Mouse (Mus musculus) neural tube, embryonic 15.5 days (tissue): ENCODE results near the gene Gzmd. TPM values are rescaled to one million over a fixed set of nuclear protein-coding genes. Genes with fewer than 3 reads are reported as not detected.
"Not testable (repeated sequence)": the region's sequence is repeated elsewhere in the genome, so short reads cannot be mapped to it uniquely, and the experiment has no call there.

Experiments
- ATAC-seq: fragments of 200-750 bp; cut with Nextera tagmentation; 2 replicates; pipeline ENCODE4 v1.8.0; 2017; ENCODE audit warnings: mild to moderate bottlenecking, moderate TSS enrichment, moderate library complexity; ENCODE audit not compliant: low FRiP score
- H3K27ac ChIP-seq: fragments of 300-500 bp; sonication (generic); replicated peaks from 2 replicates; pipeline ENCODE4 v1.5.1; 2015; ENCODE audit warnings: mild to moderate bottlenecking, inconsistent platforms
- H3K27me3 ChIP-seq: fragments of 300-500 bp; sonication (generic); replicated peaks from 2 replicates; pipeline ENCODE4 v1.6.1; 2015; ENCODE audit warnings: inconsistent platforms
- H3K36me3 ChIP-seq: fragments of 300-500 bp; sonication (generic); 2 replicates; pipeline ENCODE4 v1.6.1; 2015; ENCODE audit warnings: inconsistent platforms
- H3K4me1 ChIP-seq: fragments of 300-500 bp; sonication (generic); 2 replicates; pipeline ENCODE4 v1.6.1; 2015; ENCODE audit warnings: inconsistent platforms
- H3K4me2 ChIP-seq: fragments of 300-500 bp; sonication (generic); 2 replicates; pipeline ENCODE4 v1.6.1; 2015; ENCODE audit warnings: inconsistent platforms, mild to moderate bottlenecking, moderate library complexity
- H3K4me3 ChIP-seq: fragments of 300-500 bp; sonication (generic); replicated peaks from 2 replicates; pipeline ENCODE4 v1.5.1; 2015; ENCODE audit warnings: mild to moderate bottlenecking, inconsistent platforms
- H3K9ac ChIP-seq: fragments of 300-500 bp; sonication (generic); replicated peaks from 2 replicates; pipeline ENCODE4 v1.6.1; 2015; ENCODE audit warnings: mild to moderate bottlenecking, inconsistent platforms
- H3K9me3 ChIP-seq: fragments of 300-500 bp; sonication (generic); replicated peaks from 2 replicates; pipeline ENCODE4 v1.6.1; 2016; ENCODE audit warnings: inconsistent platforms
- WGBS: fragments of 180-500 bp; shearing (Covaris S2); methylation state at CpG from one replicate; pipeline ENCODE4 v1.1.7; 2015; ENCODE audit warnings: mixed read lengths; 5-methylcytosine and 5-hydroxymethylcytosine counted together
- polyA plus RNA-seq: library from polyadenylated mRNA; unstranded; fragments of >200 nt; fragmentation: Nextera tagmentation; extraction: Ambion mirVana; gene quantifications from 2 replicates; pipeline ENCODE4 v1.2.1, GENCODE M21; 2015

Gzmd gene
- polyA plus RNA-seq, 1 experiment from 2014 or later, result not detected

DNA sequence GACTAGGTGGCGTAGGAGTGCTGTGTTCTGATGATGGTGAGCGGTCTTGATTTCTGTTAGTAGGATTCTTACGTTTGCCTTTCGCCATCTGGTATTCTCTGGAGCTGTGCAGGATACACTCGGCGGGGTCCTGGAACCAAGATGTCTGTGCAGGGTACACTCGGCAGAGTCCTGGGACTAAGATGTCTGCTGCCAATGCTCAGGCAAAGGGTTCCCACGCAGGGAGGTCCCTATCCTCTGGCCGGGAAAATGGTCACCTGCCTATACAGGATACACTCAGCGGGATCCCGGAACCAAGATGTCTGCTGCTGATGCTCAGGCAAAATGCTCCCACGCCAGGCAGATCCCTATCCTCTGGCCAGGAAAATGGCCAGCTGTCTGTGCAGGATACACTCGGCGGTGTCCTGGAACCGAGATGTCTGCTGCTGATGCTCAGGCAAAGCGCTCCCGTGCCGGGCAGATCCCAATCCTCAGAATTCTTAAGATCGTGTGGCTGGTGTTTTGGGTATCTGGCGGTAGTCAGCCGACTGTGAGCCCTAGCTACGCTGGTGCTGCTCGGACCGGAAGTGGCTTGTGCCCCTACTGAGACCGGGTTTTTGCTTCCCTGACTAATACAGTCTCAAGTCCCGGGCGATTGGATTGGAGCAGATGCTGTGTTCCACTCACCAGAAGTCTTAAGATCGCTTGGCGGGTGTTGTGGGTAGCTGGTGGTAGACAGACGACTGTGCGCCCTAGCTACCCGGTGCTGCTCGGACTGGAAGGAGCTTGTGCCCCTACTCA is 16.7 kb downstream of the Gzmd start:
- H3K27me3 ChIP-seq, H3K27ac ChIP-seq, H3K9me3 ChIP-seq, H3K9ac ChIP-seq, H3K4me2 ChIP-seq, ATAC-seq, H3K4me3 ChIP-seq, H3K4me1 ChIP-seq, H3K36me3 ChIP-seq: not testable (repeated sequence)
- 92% methylated on average over 33 of the region's 33 CpGs for WGBS

DNA sequence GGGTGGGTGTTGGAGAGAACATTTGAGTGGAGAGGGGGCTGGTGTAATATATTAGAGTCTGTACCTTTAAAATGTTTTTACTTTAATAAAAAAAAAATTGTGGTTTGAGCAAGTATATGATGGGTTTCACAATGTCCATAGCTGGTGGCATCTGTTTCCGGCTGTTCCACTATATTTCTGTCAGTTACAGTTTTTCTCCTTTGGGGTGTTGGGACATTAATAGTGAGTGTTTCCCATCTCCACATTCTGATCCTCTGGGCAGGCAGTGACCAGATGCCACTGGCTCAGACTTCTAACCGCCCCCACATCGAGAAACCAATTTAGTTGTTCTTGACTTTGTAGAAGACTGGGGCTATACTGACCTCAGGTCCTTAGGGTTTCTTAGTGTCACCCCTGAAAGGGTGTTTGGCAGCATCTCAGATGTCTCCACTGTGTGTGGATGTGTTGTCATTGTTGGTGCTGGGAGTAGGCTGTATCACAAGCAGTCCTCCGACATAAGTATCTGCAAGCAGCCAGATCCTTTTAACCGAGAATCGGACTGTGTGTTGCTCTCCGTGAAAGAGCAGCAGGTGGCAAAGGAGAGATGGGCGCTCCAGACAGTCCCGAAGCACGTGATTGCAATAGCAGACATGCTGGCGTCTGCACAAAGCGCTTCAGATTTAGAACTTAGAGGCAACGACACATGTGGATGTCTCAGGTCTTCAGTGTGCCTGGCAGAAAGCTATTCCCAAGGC is 26.8 kb downstream of the Gzmd start:
- H3K4me3 ChIP-seq, result no peak overlapping the region
- H3K36me3 ChIP-seq, result no peaks in the 10 kb centered on the region
- H3K4me1 ChIP-seq, result no peaks in the 10 kb centered on the region
- no peak overlapping the region for H3K4me2 ChIP-seq
- H3K9me3 ChIP-seq, result no peaks in the 10 kb centered on the region
- WGBS, result 82% methylated on average over 13 of the region's 13 CpGs
- no peaks in the 10 kb centered on the region for H3K27me3 ChIP-seq
- H3K9ac ChIP-seq, result no peak overlapping the region
- ATAC-seq, result no peak
- H3K27ac ChIP-seq, result no peak overlapping the region

DNA sequence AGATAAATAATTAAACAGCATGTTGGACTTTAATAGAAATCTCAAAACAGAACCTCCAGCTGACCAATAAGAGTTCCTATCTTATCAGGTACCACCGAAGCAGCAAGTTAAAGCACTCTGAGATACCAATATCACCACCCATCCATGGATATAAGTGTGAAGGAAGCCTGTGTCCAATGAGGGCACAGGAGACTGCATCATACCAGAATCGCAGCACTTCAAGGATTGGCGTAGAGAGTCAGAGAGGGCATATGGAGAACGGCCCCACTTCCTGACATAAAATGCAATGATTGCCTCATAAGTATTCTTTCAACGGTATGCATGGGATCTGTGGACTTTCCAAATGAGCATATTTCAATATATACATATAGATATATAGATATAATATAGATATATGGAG is 27.4 kb downstream of the Gzmd start:
- Histone ChIP-seq H3K4me1 (no peaks in the 10 kb centered on the region), H3K9me3 (no peaks in the 10 kb centered on the region), H3K4me2 (no peak overlapping the region), H3K9ac (no peak overlapping the region), H3K36me3 (no peaks in the 10 kb centered on the region), H3K4me3 (no peak overlapping the region), H3K27ac (no peak overlapping the region), H3K27me3 (no peaks in the 10 kb centered on the region)
- 89% methylated on average over 5 of the region's 5 CpGs for WGBS
- no peak for ATAC-seq

DNA sequence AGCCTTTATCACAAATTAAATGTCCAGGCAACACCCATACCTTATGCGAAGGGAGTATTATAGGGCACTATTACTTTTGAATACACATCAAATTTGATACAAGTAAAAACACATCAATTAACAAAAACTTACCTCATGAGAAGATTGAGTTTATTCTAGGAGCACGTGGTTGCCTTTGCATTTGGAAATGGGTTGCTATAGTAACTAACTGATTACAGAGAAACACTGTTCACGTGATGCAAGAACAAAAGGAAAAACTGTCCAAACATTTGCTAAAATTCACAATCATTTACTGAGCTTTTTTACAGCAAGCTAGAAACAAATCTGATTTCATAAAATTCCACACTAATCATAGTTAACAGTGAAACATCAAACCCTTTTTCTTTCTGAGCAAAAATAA is 29.0 kb downstream of the Gzmd start:
- 69% methylated on average over 3 of the region's 3 CpGs for WGBS
- ATAC-seq, result no peak
- H3K4me3 ChIP-seq, result no peak overlapping the region
- no peaks in the 10 kb centered on the region for H3K27me3 ChIP-seq
- no peaks in the 10 kb centered on the region for H3K36me3 ChIP-seq
- no peak overlapping the region for H3K4me2 ChIP-seq
- no peak overlapping the region for H3K9ac ChIP-seq
- H3K4me1 ChIP-seq, result no peaks in the 10 kb centered on the region
- no peaks in the 10 kb centered on the region for H3K9me3 ChIP-seq
- H3K27ac ChIP-seq, result no peak overlapping the region

DNA sequence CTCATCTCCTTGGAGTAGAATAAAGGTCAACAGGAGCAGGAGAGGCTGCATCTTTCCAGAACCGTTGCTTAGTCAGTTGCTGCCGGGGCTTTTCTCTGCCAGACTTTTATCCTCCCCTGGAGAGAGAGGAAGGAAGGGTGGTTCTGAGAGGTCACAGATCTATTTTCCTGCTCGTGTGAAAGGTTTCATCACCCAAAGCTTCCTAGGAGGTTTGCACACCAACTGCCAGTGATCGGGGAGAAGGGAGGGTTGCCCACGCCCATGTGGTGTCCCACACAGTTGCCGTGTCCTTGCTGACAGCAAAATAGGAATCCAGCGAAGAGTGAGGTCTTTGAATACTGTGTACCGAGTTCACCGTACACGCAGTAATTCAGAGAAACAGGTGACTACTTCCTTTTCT is 30.0 kb downstream of the Gzmd start, which contains the start of gene Ctsg:
Ctsg (minus strand) TSS at position 189 of the 400 bp plus-strand sequence.
- Histone ChIP-seq H3K4me2 (no peak within 1 kb of the TSS), H3K4me3 (no peak within 1 kb of the TSS), H3K4me1 (no peaks in the 10 kb centered on the region), H3K9ac (no peak within 1 kb of the TSS), H3K27me3 (no peaks in the 10 kb centered on the region), H3K27ac (no peak within 1 kb of the TSS), H3K9me3 (no peaks in the 10 kb centered on the region), H3K36me3 (no peaks in the 10 kb centered on the region)
- 79% methylated on average over 10 of the region's 10 CpGs for WGBS
- ATAC-seq, result no peak

DNA sequence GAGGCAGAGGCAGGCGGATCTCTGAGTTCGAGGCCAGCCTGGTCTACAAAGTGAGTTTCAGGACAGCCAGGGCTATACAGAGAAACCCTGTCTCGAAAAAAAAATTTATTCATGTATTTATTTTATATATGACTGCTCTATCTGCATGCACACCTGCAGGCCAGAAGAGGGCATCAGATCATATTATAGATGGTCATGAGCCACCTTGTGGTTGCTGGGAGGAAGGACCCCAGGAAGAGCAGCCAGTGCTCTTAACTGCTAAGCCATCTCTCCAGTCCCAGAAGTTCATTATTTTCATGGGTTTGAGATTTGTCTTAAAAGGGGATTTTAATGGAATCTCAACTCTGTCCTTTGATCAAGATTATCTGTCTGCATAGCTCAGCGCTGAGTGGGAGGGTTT is 33.5 kb downstream of the Gzmd start:
- Histone ChIP-seq H3K4me2 (no peak overlapping the region), H3K27ac (no peak overlapping the region), H3K9me3 (no peaks in the 10 kb centered on the region), H3K4me3 (no peak overlapping the region), H3K9ac (no peak overlapping the region), H3K27me3 (no peaks in the 10 kb centered on the region), H3K36me3 (no peaks in the 10 kb centered on the region), H3K4me1 (no peaks in the 10 kb centered on the region)
- no peak for ATAC-seq
- WGBS, result 86% methylated on average over 4 of the region's 4 CpGs

DNA sequence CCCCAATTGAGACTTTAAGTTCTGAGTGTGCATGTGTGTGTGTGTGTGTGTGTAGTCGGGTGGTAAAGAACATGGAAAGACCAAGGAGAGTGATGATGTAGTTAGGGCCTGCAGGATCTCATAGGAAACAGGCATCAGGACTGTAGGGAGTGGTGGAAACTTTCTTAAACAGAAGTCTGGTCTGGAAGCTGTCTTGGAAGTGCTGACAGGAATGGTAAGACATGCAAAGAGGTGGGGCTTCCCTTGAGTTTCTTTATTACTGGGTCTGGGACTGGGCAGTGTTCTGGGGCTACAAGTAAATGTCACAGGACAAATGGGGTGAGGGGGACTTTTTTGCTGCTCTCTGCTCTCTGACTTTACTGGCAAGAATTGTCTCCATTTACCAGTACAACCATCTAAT is 34.8 kb downstream of the Gzmd start:
- Histone ChIP-seq H3K4me2 (no peak overlapping the region), H3K9ac (no peak overlapping the region), H3K36me3 (no peaks in the 10 kb centered on the region), H3K27ac (no peak overlapping the region), H3K27me3 (no peaks in the 10 kb centered on the region), H3K4me1 (no peaks in the 10 kb centered on the region), H3K9me3 (no peaks in the 10 kb centered on the region), H3K4me3 (no peak overlapping the region)
- 83% methylated on average over 1 of the region's 1 CpGs for WGBS
- ATAC-seq, result no peak

DNA sequence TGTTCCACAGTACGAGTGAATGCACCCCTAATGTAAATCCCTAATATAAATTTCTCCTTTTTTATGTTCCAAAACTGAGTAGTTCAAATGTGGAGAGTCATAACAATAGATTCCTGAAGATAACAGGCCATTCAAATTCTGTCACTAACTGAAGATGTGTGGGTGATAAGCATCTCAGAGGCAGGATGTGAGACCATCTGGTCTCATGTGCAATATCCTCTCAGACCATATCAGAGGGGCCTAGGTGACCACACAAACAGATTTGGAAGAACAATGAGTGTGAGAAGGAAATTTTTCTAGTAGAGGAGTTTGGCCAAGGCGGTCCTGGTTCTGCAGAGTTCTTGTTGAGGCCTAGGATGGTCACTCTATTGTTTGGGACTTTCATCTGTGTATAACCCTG is 39.1 kb downstream of the Gzmd start:
- H3K9ac ChIP-seq, result no peak overlapping the region
- no peaks in the 10 kb centered on the region for H3K36me3 ChIP-seq
- ATAC-seq, result no peak
- no peaks in the 10 kb centered on the region for H3K27me3 ChIP-seq
- 83% methylated on average over 2 of the region's 2 CpGs for WGBS
- no peak overlapping the region for H3K4me3 ChIP-seq
- no peak overlapping the region for H3K27ac ChIP-seq
- no peaks in the 10 kb centered on the region for H3K9me3 ChIP-seq
- no peak overlapping the region for H3K4me2 ChIP-seq
- H3K4me1 ChIP-seq, result no peaks in the 10 kb centered on the region

DNA sequence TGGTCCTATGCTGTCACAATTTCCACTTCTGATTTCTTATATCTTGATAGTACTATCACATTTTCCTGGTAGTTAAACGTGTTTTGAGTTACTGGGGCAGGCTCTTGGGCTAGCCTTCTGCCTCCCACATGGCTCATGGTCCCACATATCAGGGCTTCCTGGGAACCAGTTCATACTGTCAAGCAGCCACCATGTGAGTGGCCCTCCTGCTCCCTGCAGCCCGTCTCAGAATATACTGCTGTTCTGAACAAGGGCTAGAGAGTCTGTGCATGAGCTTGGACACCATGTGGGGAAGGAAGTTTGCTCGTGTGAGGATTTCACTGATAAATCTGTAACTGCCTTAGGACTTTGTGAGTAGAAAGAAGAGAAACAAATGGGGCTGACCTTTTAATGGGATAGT is 45.7 kb downstream of the Gzmd start:
- H3K4me1 ChIP-seq, result no peaks in the 10 kb centered on the region
- no peaks in the 10 kb centered on the region for H3K36me3 ChIP-seq
- H3K4me3 ChIP-seq, result no peak overlapping the region
- 82% methylated on average over 3 of the region's 3 CpGs for WGBS
- no peak overlapping the region for H3K9ac ChIP-seq
- H3K27me3 ChIP-seq, result no peaks in the 10 kb centered on the region
- H3K27ac ChIP-seq, result no peak overlapping the region
- no peaks in the 10 kb centered on the region for H3K9me3 ChIP-seq
- no peak overlapping the region for H3K4me2 ChIP-seq
- ATAC-seq, result no peak

DNA sequence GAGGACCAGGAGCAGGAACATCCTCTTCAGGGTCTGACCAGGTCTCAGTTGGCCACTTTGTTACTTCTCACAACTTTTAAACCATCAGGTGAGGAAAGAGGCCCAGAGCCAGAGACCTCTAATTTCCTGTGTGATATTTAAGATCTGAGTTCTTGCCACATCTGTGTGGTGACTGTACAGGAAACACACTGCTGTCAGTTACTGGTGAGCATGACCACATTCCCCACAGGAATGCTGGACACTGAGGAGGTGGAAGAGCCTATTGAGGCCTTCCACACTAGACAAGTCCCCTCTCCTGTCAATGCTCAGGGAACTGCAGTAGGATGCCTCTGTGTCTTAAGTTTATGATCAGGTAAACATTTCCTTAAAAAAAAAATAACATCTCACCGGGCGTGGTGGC is 47.2 kb downstream of the Gzmd start, which contains the start of gene Mcpt8:
Mcpt8 (minus strand) TSS at position 107 of the 400 bp plus-strand sequence.
- H3K36me3 ChIP-seq, result no peaks in the 10 kb centered on the region
- no peaks in the 10 kb centered on the region for H3K9me3 ChIP-seq
- H3K27me3 ChIP-seq, result no peaks in the 10 kb centered on the region
- ATAC-seq, result no peak
- no peaks in the 10 kb centered on the region for H3K4me1 ChIP-seq
- H3K27ac ChIP-seq, result no peak within 1 kb of the TSS
- WGBS, result 98% methylated on average over 2 of the region's 2 CpGs
- H3K4me2 ChIP-seq, result no peak within 1 kb of the TSS
- H3K4me3 ChIP-seq, result no peak within 1 kb of the TSS
- H3K9ac ChIP-seq, result no peak within 1 kb of the TSS

DNA sequence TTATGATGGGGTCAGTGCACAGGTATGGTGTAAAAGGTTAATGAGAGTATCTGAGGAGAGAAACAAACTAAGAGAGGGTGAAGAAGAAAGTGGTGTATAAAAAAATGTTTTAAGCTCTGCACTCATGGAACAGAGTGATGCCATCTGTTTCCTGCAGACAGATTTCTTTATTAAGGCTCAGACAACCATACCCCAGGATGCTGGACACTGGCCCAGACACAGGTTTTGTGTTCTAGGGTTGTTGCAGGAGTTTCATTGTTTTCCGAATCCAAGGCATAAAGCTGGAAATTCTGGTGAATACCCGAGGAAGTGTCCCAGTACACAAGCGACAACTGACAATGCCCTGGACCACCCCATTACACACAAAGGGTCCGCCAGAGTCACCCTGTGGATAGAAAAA is 50.4 kb downstream of the Gzmd start:
- Histone ChIP-seq H3K4me3 (no peak overlapping the region), H3K9ac (no peak overlapping the region), H3K36me3 (no peaks in the 10 kb centered on the region), H3K4me2 (no peak overlapping the region), H3K4me1 (no peaks in the 10 kb centered on the region), H3K9me3 (no peaks in the 10 kb centered on the region), H3K27me3 (no peaks in the 10 kb centered on the region), H3K27ac (no peak overlapping the region)
- no peak for ATAC-seq
- 82% methylated on average over 4 of the region's 4 CpGs for WGBS
